Mouse (Mus musculus) forebrain, postnatal 0 days (tissue): Measurements from ENCODE around the gene Lamb2. TPM values are rescaled to one million over a fixed set of nuclear protein-coding genes. Genes with fewer than 3 reads are reported as not detected.

ENCODE experiments used
- ATAC-seq: fragments of 200-750 bp; cut with Nextera tagmentation; 2 replicates; pipeline ENCODE4 v1.8.0; 2017; ENCODE audit warnings: mild to moderate bottlenecking, moderate library complexity
- DNase-seq: peaks from one replicate; pipeline ENCODE4 v3.0.0-alpha.2; 2015
- H3K27ac ChIP-seq: fragments of 300-500 bp; sonication (generic); 2 replicates; pipeline ENCODE4 v1.5.1; 2014; ENCODE audit warnings: low read depth, mild to moderate bottlenecking, antibody characterized with exemption, low read length, moderate library complexity, mixed read lengths
- H3K27me3 ChIP-seq: fragments of 300-500 bp; sonication (generic); 2 replicates; pipeline ENCODE4 v1.6.1; 2014; ENCODE audit warnings: mild to moderate bottlenecking, low read length, mixed read lengths; ENCODE audit not compliant: insufficient read depth
- H3K36me3 ChIP-seq: fragments of 300-500 bp; sonication (generic); 2 replicates; pipeline ENCODE4 v1.6.1; 2014; ENCODE audit warnings: mild to moderate bottlenecking, moderate library complexity; ENCODE audit not compliant: insufficient read depth
- H3K4me1 ChIP-seq: fragments of 300-500 bp; sonication (generic); 2 replicates; pipeline ENCODE4 v1.6.1; 2014; ENCODE audit warnings: antibody characterized with exemption; ENCODE audit not compliant: insufficient read depth
- H3K4me2 ChIP-seq: fragments of 300-500 bp; sonication (generic); 2 replicates; pipeline ENCODE4 v1.6.1; 2014; ENCODE audit warnings: low read depth, mild to moderate bottlenecking, moderate library complexity
- H3K4me3 ChIP-seq: fragments of 300-500 bp; sonication (generic); 2 replicates; pipeline ENCODE4 v1.5.1; 2014; ENCODE audit warnings: low read depth, low read length, mixed read lengths
- H3K9ac ChIP-seq: fragments of 300-500 bp; sonication (generic); 2 replicates; pipeline ENCODE4 v1.6.1; 2014; ENCODE audit warnings: mild to moderate bottlenecking
- H3K9me3 ChIP-seq: fragments of 300-500 bp; sonication (generic); 2 replicates; pipeline ENCODE4 v1.6.1; 2016; ENCODE audit warnings: low read length
- CTCF ChIP-seq: sonication (generic); IDR thresholded peaks from 2 replicates; pipeline ENCODE4 v1.5.1; 2016; ENCODE audit warnings: antibody characterized with exemption, control low read depth, low read depth
- WGBS: fragments of 180-500 bp; shearing (Covaris S2); extraction: QIAGEN DNeasy Blood & Tissue Kit; methylation state at CpG from one replicate; pipeline ENCODE4 v1.1.7; 2014; 5-methylcytosine and 5-hydroxymethylcytosine counted together
- polyA plus RNA-seq: library from polyadenylated mRNA; unstranded; fragments of >200 nt; fragmentation: Nextera tagmentation; extraction: Ambion mirVana; gene quantifications from 2 replicates; pipeline ENCODE4 v1.2.1, GENCODE M21; 2015
- total RNA-seq: library from RNA; depleted of rRNA; stranded (reverse); fragments of >200 nt; gene quantifications from 2 replicates; pipeline ENCODE4 v1.2.3, GENCODE M21; 2014

Gene Lamb2
- total and polyA plus RNA-seq, 2 experiments from 2014 or later: 12.5 to 36.3 TPM

DNA sequence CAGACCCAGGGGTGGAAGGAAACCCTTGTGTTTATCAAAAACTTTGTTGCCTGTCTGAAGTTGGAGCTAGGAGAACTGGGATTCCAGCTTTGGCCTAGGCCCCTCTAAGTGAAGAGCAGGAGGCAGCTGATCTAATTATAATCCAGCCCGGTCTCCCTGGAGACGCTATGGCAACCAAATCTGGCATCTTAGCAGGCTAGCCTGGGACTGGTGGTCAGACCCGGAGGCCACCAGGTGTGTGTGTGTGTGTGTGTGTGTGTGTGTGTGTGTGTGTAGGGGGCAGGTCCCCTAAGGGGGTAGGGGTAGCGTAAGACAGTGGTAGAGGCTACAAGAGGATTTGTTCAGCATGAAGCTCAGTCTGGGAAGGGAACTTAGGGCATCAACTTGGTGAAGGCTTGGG, 29.7 kb upstream of the Lamb2 start:
- Histone ChIP-seq H3K9ac (peak overlapping the region; percentile 39), H3K4me3 (peak overlapping the region; percentile 22), H3K27me3 (no peaks in the 10 kb centered on the region), H3K4me1 (peaks cover 32% of the 10 kb centered on the region), H3K4me2 (peak overlapping the region; percentile 78), H3K27ac (peak overlapping the region; percentile 82), H3K9me3 (no peaks in the 10 kb centered on the region), H3K36me3 (peaks cover 6% of the 10 kb centered on the region; the same call in 1 of the 2 replicates)
- peak; percentile 74 for DNase-seq
- peak; percentile 53 for ATAC-seq
- TF ChIP-seq CTCF: no peak
- WGBS: 7% methylated on average over 4 of the region's 4 CpGs

DNA sequence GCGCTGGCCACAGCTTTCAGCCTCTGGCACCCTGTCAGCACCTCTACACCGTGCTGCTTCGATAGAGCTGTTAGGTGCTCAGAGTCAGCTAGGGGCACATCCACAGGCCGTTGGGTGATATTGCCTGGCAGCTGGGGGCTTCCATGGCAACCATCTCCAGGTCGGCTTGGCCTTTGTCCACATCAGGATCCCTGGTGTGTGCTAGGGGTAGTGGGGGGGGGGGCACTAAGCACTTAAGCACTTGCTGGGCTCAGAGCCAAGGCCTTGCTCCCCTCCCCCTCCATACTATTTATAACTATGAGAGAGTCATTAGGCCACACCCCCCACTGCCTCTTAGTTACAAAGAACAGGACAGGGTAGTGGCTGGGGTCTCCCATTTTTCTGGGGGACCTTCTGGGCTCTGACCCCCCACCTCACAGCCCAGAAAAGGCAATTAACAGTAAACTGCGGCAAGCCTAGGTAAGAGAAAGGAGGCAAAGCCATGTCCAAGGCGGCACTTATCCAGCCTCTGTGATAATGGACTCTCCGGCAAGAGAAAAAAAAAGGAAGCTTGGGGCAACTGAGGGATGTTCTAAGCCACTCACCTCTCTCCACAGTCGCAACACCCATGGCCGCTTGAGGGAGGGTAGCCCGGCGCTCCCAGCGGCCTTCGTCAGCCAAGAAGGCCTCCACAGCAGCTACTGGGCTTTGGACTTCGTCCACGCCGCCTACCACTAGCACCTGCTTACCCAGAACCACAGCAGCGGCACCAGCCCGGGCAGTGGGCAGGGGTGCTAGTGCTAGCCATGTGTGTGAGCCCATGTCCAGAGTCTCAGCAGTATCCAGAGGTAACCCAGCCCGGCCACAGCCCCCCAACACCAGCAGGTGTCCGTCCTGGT, 29.0 kb upstream of the Lamb2 start:
- peaks cover 6% of the 10 kb centered on the region; the same call in 1 of the 2 replicates for H3K36me3 ChIP-seq
- H3K9ac ChIP-seq: peak overlapping the region; percentile 39
- H3K4me3 ChIP-seq: peak overlapping the region; percentile 22
- H3K4me1 ChIP-seq: peaks cover 32% of the 10 kb centered on the region
- TF ChIP-seq CTCF: no peak
- 41% methylated on average over 21 of the region's 21 CpGs for WGBS
- H3K27ac ChIP-seq: peak overlapping the region; percentile 82
- no peaks in the 10 kb centered on the region for H3K9me3 ChIP-seq
- peak; percentile 8; the same call in 1 of the 2 replicates for ATAC-seq
- peak; percentile 61 for DNase-seq
- H3K27me3 ChIP-seq: no peaks in the 10 kb centered on the region
- peak overlapping the region; percentile 78 for H3K4me2 ChIP-seq

- Histone ChIP-seq H3K36me3 (peaks cover 6% of the 10 kb centered on the region; the same call in 1 of the 2 replicates), H3K9me3 (no peaks in the 10 kb centered on the region), H3K27me3 (no peaks in the 10 kb centered on the region), H3K27ac (peak overlapping the region; percentile 82), H3K4me1 (peaks cover 32% of the 10 kb centered on the region), H3K9ac (peak overlapping the region; percentile 39; the same call in 1 of the 2 replicates), H3K4me2 (peak overlapping the region; percentile 78), H3K4me3 (peak overlapping the region; percentile 67; the same call in 1 of the 2 replicates)
- ATAC-seq: no peak
- 85% methylated on average over 6 of the region's 6 CpGs for WGBS
- DNase-seq: no peak
- TF ChIP-seq CTCF: no peak
Observed at GRCm38 (mm10) chr9:108451170-108451493, 28.4 kb upstream of the Lamb2 start.

GRCm38 (mm10) chr9:108451519-108452160, 27.9 kb upstream of the Lamb2 start:
- Histone ChIP-seq H3K4me2 (peak overlapping the region; percentile 78), H3K27ac (peak overlapping the region; percentile 82), H3K27me3 (no peaks in the 10 kb centered on the region), H3K4me3 (peak overlapping the region; percentile 67), H3K9ac (peak overlapping the region; percentile 75), H3K36me3 (peaks cover 6% of the 10 kb centered on the region; the same call in 1 of the 2 replicates), H3K4me1 (peaks cover 32% of the 10 kb centered on the region), H3K9me3 (no peaks in the 10 kb centered on the region)
- WGBS: 51% methylated on average over 6 of the region's 6 CpGs
- DNase-seq: peak; percentile 24
- no peak for TF ChIP-seq CTCF
- ATAC-seq: no peak

- Histone ChIP-seq H3K9ac (peak overlapping the region; percentile 75), H3K27ac (peak overlapping the region; percentile 82), H3K9me3 (no peaks in the 10 kb centered on the region), H3K4me1 (peaks cover 32% of the 10 kb centered on the region), H3K36me3 (peaks cover 6% of the 10 kb centered on the region; the same call in 1 of the 2 replicates), H3K27me3 (no peaks in the 10 kb centered on the region), H3K4me3 (peak overlapping the region; percentile 67), H3K4me2 (peak overlapping the region; percentile 78)
- WGBS: under 1% methylated on average over 40 of the region's 40 CpGs
- DNase-seq (peak; percentile 93), ATAC-seq (peak; percentile 91)
- TF ChIP-seq CTCF: peak; percentile 92
Observed at GRCm38 (mm10) chr9:108452291-108452906, 27.1 kb upstream of the Lamb2 start.

DNA sequence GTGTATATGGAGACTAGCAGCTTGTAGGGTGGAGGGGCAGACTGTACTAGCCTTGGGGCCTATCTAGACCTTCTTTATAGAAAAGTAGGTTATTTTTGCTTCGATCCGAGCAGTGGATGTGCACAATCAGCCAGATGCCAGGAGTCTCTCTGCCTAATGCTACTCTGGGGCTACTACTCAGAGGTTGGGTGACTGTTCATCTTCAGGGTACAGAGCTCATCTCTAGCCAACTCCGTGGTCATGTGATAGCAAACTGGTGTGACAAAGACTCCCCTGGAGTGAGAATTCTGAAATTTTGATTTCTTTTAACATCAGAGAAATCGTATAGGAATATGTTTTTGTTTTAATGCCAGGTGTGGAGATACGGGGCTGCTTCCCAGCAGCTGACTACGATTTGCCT, 26.6 kb upstream of the Lamb2 start:
- Histone ChIP-seq H3K27ac (peak overlapping the region; percentile 82), H3K36me3 (peaks cover 6% of the 10 kb centered on the region; the same call in 1 of the 2 replicates), H3K9me3 (no peaks in the 10 kb centered on the region), H3K4me1 (peaks cover 32% of the 10 kb centered on the region), H3K4me2 (peak overlapping the region; percentile 78), H3K4me3 (peak overlapping the region; percentile 67), H3K27me3 (no peaks in the 10 kb centered on the region), H3K9ac (peak overlapping the region; percentile 75)
- TF ChIP-seq CTCF: no peak
- DNase-seq (no peak), ATAC-seq (peak; percentile 58)
- WGBS: 29% methylated on average over 6 of the region's 6 CpGs
